Mouse (Mus musculus) spleen, postnatal 0 days (tissue): ENCODE measurements around the gene Psmd6. TPM values are rescaled to one million over a fixed set of nuclear protein-coding genes. Genes with fewer than 3 reads are reported as not detected.

Source experiments
- polyA plus RNA-seq: library from polyadenylated mRNA; unstranded; fragments of >200 nt; fragmentation: Nextera tagmentation; extraction: Ambion mirVana; gene quantifications from 2 replicates; pipeline ENCODE4 v1.2.1, GENCODE M21; 2015

Psmd6 gene
- 127 and 139 TPM in 2 replicates for polyA plus RNA-seq

DNA sequence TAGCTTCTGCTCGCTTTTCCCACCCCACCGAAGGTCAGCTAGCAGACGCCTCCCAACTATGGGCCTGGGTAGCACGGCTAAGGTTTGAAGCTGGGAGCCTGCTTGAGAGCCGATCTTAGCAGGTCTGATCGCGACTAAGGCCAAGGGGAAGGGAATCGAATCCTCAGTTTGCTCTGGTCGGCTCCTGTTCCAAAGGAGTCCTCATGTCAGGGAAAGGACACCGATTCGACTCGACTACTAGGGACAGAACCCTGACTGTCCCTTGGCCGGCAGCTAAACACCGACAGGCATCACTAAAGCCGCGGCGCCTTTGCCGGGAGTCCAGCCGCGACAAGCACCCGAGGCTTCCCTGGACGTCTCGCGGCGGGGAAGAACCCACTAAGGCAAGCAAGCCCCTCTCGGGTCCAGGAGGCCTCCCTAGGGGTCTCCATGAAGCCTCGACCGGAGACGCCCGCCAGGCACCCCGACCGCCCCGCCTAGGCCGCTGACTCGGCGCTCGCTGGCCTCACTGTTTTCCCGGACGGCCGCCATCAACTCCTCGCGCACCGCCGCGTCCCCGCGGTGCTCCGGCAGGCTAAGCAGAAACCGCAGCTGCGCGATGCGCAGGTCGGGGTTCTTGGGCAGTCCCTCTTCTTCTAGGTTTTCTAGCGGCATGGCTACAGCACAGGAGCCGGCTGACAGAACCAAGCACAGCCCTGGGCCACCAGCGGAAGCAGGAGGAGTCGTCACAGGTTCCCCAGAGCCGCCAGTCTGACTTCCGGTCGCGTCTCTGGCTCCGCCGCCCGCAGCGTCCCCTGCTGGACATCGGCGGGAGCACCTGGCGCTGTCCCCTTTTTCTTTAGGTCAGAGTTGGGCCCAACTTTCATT is at the start of gene Psmd6:
Psmd6 (minus strand) TSS at position 755 of the 867 bp plus-strand sequence.

Other genes starting within 250 kb of the Psmd6 start
- not detected in 2 replicates for gene Gm281, start 206.5 kb downstream of the Psmd6 start, polyA plus RNA-seq
- gene Atxn7, start 159.5 kb downstream of the Psmd6 start, polyA plus RNA-seq: 3.5 and 5.0 TPM in 2 replicates
- 156 and 162 TPM in 2 replicates for gene Thoc7, start 159.1 kb downstream of the Psmd6 start, polyA plus RNA-seq
- not detected in 2 replicates for gene Olfr720, start 65.9 kb upstream of the Psmd6 start, polyA plus RNA-seq
- not detected in 2 replicates for gene Olfr31, start 201.8 kb upstream of the Psmd6 start, polyA plus RNA-seq
- gene Il3ra, start 225.3 kb upstream of the Psmd6 start, polyA plus RNA-seq: 5.3 and 7.0 TPM in 2 replicates